Mouse (Mus musculus): ENCODE results near the gene Jak2.

The Jak2 gene

GRCm38 (mm10) chr19:29361468-29362130 lies 110.0 kb downstream of the Jak2 start:
- DNase-seq (ENCODE audit: low read depth in 1 of 2, low spot score in 2 of 2): peak; percentile 31 to 69

- no peak for DNase-seq (ENCODE audit: low read depth in 1 of 2, low spot score in 2 of 2)
Observed at GRCm38 (mm10) chr19:29362173-29362930, 110.7 kb downstream of the Jak2 start.

Measured in monocyte, adult 2 months (primary cell).